Mouse (Mus musculus): Measurements from ENCODE around the gene Srpk2. TPM values are rescaled to one million over a fixed set of nuclear protein-coding genes. Genes with fewer than 3 reads are reported as not detected.

Srpk2 gene
- polyA plus RNA-seq, 1 experiment: 4.9 TPM

- H3K79me3 ChIP-seq (ENCODE audit: low read depth): no peaks in the 10 kb centered on the region
- H3K4me3 ChIP-seq (ENCODE audit: insufficient read depth, poor library complexity, severe bottlenecking): peak overlapping the region; percentile 56
- no peak for TF ChIP-seq MYOG (IDR thresholded peaks at IDR 0.05; ENCODE audit: control insufficient read depth, extremely low read depth, insufficient read length)
- TF ChIP-seq MAX (IDR thresholded peaks at IDR 0.05): no peak
- no peak for TF ChIP-seq CTCF (IDR thresholded peaks at IDR 0.05; ENCODE audit: control insufficient read depth, insufficient read depth, insufficient read length)
- no peak for TF ChIP-seq CEBPB (IDR thresholded peaks at IDR 0.05; ENCODE audit: low read depth)
- no peak for TF ChIP-seq USF1 (IDR thresholded peaks at IDR 0.05; ENCODE audit: low read depth)
- H3K36me3 ChIP-seq (ENCODE audit: control insufficient read depth, insufficient read depth): no peaks in the 10 kb centered on the region
- H3ac ChIP-seq (ENCODE audit: control insufficient read depth, insufficient read length, low read depth): peak overlapping the region; percentile 20
- H3K79me2 ChIP-seq (ENCODE audit: control insufficient read depth, insufficient read depth): no peaks in the 10 kb centered on the region
- no peaks in the 10 kb centered on the region for H3K27me3 ChIP-seq (ENCODE audit: control insufficient read depth, insufficient read depth, insufficient read length)
Measured at GRCm38 (mm10) chr5:23676156-23677071, 8.0 kb downstream of the Srpk2 start.

- H3K36me3 ChIP-seq (ENCODE audit: control insufficient read depth, insufficient read depth): no peaks in the 10 kb centered on the region
- TF ChIP-seq MYOG (IDR thresholded peaks at IDR 0.05; ENCODE audit: control insufficient read depth, extremely low read depth, insufficient read length) (no peak), USF1 (IDR thresholded peaks at IDR 0.05; ENCODE audit: low read depth) (no peak), CEBPB (IDR thresholded peaks at IDR 0.05; ENCODE audit: low read depth) (no peak), FOSL1 (IDR thresholded peaks at IDR 0.05; ENCODE audit: insufficient read depth, low read length, poor library complexity, severe bottlenecking) (no peak), CTCF (IDR thresholded peaks at IDR 0.05; ENCODE audit: control insufficient read depth, insufficient read depth, insufficient read length) (no peak), MAX (IDR thresholded peaks at IDR 0.05) (no peak), MYOD1 (IDR thresholded peaks at IDR 0.05; ENCODE audit: control insufficient read depth, insufficient read length, low read depth) (no peak)
- H3K4me3 ChIP-seq (ENCODE audit: insufficient read depth, poor library complexity, severe bottlenecking): peak overlapping the region; percentile 56
- H3K79me2 ChIP-seq (ENCODE audit: control insufficient read depth, insufficient read depth): no peaks in the 10 kb centered on the region
- H3K27me3 ChIP-seq (ENCODE audit: control insufficient read depth, insufficient read depth, insufficient read length): no peaks in the 10 kb centered on the region
- no peaks in the 10 kb centered on the region for H3K79me3 ChIP-seq (ENCODE audit: low read depth)
- H3ac ChIP-seq (ENCODE audit: control insufficient read depth, insufficient read length, low read depth): peak overlapping the region; percentile 20
Measured at GRCm38 (mm10) chr5:23675499-23676155, 8.8 kb downstream of the Srpk2 start.

GRCm38 (mm10) chr5:23674829-23675498, 9.5 kb downstream of the Srpk2 start:
- Histone ChIP-seq H3K27me3 (ENCODE audit: control insufficient read depth, insufficient read depth, insufficient read length) (no peaks in the 10 kb centered on the region), H3K4me3 (ENCODE audit: insufficient read depth, poor library complexity, severe bottlenecking) (peak overlapping the region; percentile 56), H3K79me2 (ENCODE audit: control insufficient read depth, insufficient read depth) (no peaks in the 10 kb centered on the region), H3K79me3 (ENCODE audit: low read depth) (no peaks in the 10 kb centered on the region), H3K36me3 (ENCODE audit: control insufficient read depth, insufficient read depth) (no peaks in the 10 kb centered on the region), H3ac (ENCODE audit: control insufficient read depth, insufficient read length, low read depth) (peak overlapping the region; percentile 8)
- TF ChIP-seq CTCF (IDR thresholded peaks at IDR 0.05; ENCODE audit: control insufficient read depth, insufficient read depth, insufficient read length) (peak; percentile 39), FOSL1 (IDR thresholded peaks at IDR 0.05; ENCODE audit: insufficient read depth, low read length, poor library complexity, severe bottlenecking) (no peak), MYOD1 (IDR thresholded peaks at IDR 0.05; ENCODE audit: control insufficient read depth, insufficient read length, low read depth) (no peak), MYOG (IDR thresholded peaks at IDR 0.05; ENCODE audit: control insufficient read depth, extremely low read depth, insufficient read length) (no peak)

- Histone ChIP-seq H3K27me3 (ENCODE audit: control insufficient read depth, insufficient read depth, insufficient read length) (no peaks in the 10 kb centered on the region), H3ac (ENCODE audit: control insufficient read depth, insufficient read length, low read depth) (no peak overlapping the region), H3K79me3 (ENCODE audit: low read depth) (no peaks in the 10 kb centered on the region), H3K36me3 (ENCODE audit: control insufficient read depth, insufficient read depth) (no peaks in the 10 kb centered on the region), H3K4me3 (ENCODE audit: insufficient read depth, poor library complexity, severe bottlenecking) (no peak overlapping the region), H3K79me2 (ENCODE audit: control insufficient read depth, insufficient read depth) (no peaks in the 10 kb centered on the region)
- no peak for TF ChIP-seq CEBPB (IDR thresholded peaks at IDR 0.05; ENCODE audit: low read depth)
- no peak for TF ChIP-seq MYOG (IDR thresholded peaks at IDR 0.05; ENCODE audit: control insufficient read depth, extremely low read depth, insufficient read length)
- TF ChIP-seq MAX (IDR thresholded peaks at IDR 0.05): no peak
- TF ChIP-seq FOSL1 (IDR thresholded peaks at IDR 0.05; ENCODE audit: insufficient read depth, low read length, poor library complexity, severe bottlenecking): no peak
- no peak for TF ChIP-seq MYOD1 (IDR thresholded peaks at IDR 0.05; ENCODE audit: control insufficient read depth, insufficient read length, low read depth)
- no peak for TF ChIP-seq CTCF (IDR thresholded peaks at IDR 0.05; ENCODE audit: control insufficient read depth, insufficient read depth, insufficient read length)
- TF ChIP-seq USF1 (IDR thresholded peaks at IDR 0.05; ENCODE audit: low read depth): no peak
Measured at GRCm38 (mm10) chr5:23672136-23672535, 12.3 kb downstream of the Srpk2 start.

GRCm38 (mm10) chr5:23670880-23671279, 13.5 kb downstream of the Srpk2 start:
- no peaks in the 10 kb centered on the region for H3K36me3 ChIP-seq (ENCODE audit: control insufficient read depth, insufficient read depth)
- no peak overlapping the region for H3ac ChIP-seq (ENCODE audit: control insufficient read depth, insufficient read length, low read depth)
- TF ChIP-seq CEBPB (IDR thresholded peaks at IDR 0.05; ENCODE audit: low read depth) (no peak), USF1 (IDR thresholded peaks at IDR 0.05; ENCODE audit: low read depth) (no peak), MYOD1 (IDR thresholded peaks at IDR 0.05; ENCODE audit: control insufficient read depth, insufficient read length, low read depth) (no peak), MYOG (IDR thresholded peaks at IDR 0.05; ENCODE audit: control insufficient read depth, extremely low read depth, insufficient read length) (no peak), FOSL1 (IDR thresholded peaks at IDR 0.05; ENCODE audit: insufficient read depth, low read length, poor library complexity, severe bottlenecking) (no peak), CTCF (IDR thresholded peaks at IDR 0.05; ENCODE audit: control insufficient read depth, insufficient read depth, insufficient read length) (no peak), MAX (IDR thresholded peaks at IDR 0.05) (no peak)
- H3K79me2 ChIP-seq (ENCODE audit: control insufficient read depth, insufficient read depth): no peaks in the 10 kb centered on the region
- H3K4me3 ChIP-seq (ENCODE audit: insufficient read depth, poor library complexity, severe bottlenecking): no peak overlapping the region
- no peaks in the 10 kb centered on the region for H3K79me3 ChIP-seq (ENCODE audit: low read depth)
- no peaks in the 10 kb centered on the region for H3K27me3 ChIP-seq (ENCODE audit: control insufficient read depth, insufficient read depth, insufficient read length)
